Mouse (Mus musculus) C2C12 (cell line): Measurements from ENCODE around the gene Nlrc4.

Experiments used
- CTCF ChIP-seq: IDR thresholded peaks from one replicate; pipeline ENCODE4 v1.5.1; 2011; ENCODE audit not compliant: control insufficient read depth, insufficient read depth, insufficient read length
- MYOG ChIP-seq: IDR thresholded peaks from one replicate; pipeline ENCODE4 v1.6.1; 2011; ENCODE audit not compliant: control insufficient read depth, insufficient read length; ENCODE audit errors: extremely low read depth
- USF1 ChIP-seq: IDR thresholded peaks from one replicate; pipeline ENCODE4 v1.6.1; 2011; ENCODE audit warnings: low read depth, mild to moderate bottlenecking, control low read depth, moderate library complexity

- TF ChIP-seq CTCF (no peak), USF1 (no peak), MYOG (no peak)
Measured at GRCm38 (mm10) chr17:74424401-74425005, 34.4 kb downstream of the Nlrc4 start.
